9 mouse cellular contexts compared by ENCODE assay signal in genomic region chr8:81812051-81812751, GRCm38 (mm10).
DNase-seq lines count a peak whose midpoint lies in the region; ATAC-seq and TF ChIP-seq lines count a peak whose summit lies in the region.
"Had no signal": no experiment of that assay in that cellular context is flagged by ENCODE, and none has a peak within 500 bp of the region (broad histone marks: within the 10 kb centered on the region; RNA-seq: fewer than 3 reads in every experiment).

No protein-coding gene starts in this region.

- H3K27me3 ChIP-seq in heart, adult 2 months (ENCODE audit: control insufficient read depth, insufficient read depth, low read length): no peaks in the 10 kb centered on the region
- H3K27me3 ChIP-seq in heart, embryonic 11.5 days (ENCODE audit: control insufficient read depth, insufficient read depth, low read length): no peaks in the 10 kb centered on the region
- peaks cover 22% of the 10 kb centered on the region; the same call in 1 of the 2 replicates for H3K27me3 ChIP-seq in forebrain, embryonic 10.5 days (ENCODE audit: poor library complexity, severe bottlenecking)
- no peaks in the 10 kb centered on the region for H3K27me3 ChIP-seq in intestine, embryonic 15.5 days (replicated peaks)
- H3K27me3 ChIP-seq: limb, embryonic 15.5 days had no signal

- no peak for TF ChIP-seq POLR2A in heart, adult 2 months (IDR thresholded peaks at IDR 0.05; ENCODE audit: insufficient read depth, low read depth, low read length)

- no peaks in the 10 kb centered on the region for H3K79me2 ChIP-seq in heart, adult 2 months (replicated peaks; ENCODE audit: control insufficient read depth, insufficient read depth, low read length)

- peak overlapping the region; percentile 42 for H3K27ac ChIP-seq in heart, adult 2 months
- H3K27ac ChIP-seq in heart, embryonic 11.5 days (ENCODE audit: low read depth, low read length): no peak overlapping the region
- H3K27ac ChIP-seq in forebrain, embryonic 10.5 days: peak overlapping the region; percentile 25; the same call in 1 of the 2 replicates
- peak overlapping the region; percentile 52; the same call in 1 of the 2 replicates for H3K27ac ChIP-seq in intestine, embryonic 15.5 days
- H3K27ac ChIP-seq: limb, embryonic 15.5 days had no signal

- ATAC-seq in heart, embryonic 11.5 days (replicated peaks; ENCODE audit: insufficient number of reproducible peaks, low FRiP score, low TSS enrichment): no peak; the same call in 1 of the 2 replicates
- ATAC-seq in intestine, embryonic 15.5 days: peak; percentile 53; the same call in 1 of the 2 replicates

- peaks cover 2% of the 10 kb centered on the region; the same call in 1 of the 2 replicates for H3K36me3 ChIP-seq in heart, adult 2 months (ENCODE audit: control insufficient read depth, insufficient read depth, low read length)
- no peaks in the 10 kb centered on the region for H3K36me3 ChIP-seq in heart, embryonic 11.5 days (ENCODE audit: control insufficient read depth, insufficient read depth, low read length)
- H3K36me3 ChIP-seq in forebrain, embryonic 10.5 days (replicated peaks): no peaks in the 10 kb centered on the region
- H3K36me3 ChIP-seq in intestine, embryonic 15.5 days: no peaks in the 10 kb centered on the region
- H3K36me3 ChIP-seq: limb, embryonic 15.5 days had no signal

- no peak for TF ChIP-seq EP300 in heart, adult 2 months (IDR thresholded peaks at IDR 0.05; ENCODE audit: insufficient read depth, low read depth, low read length)

- H3K4me1 ChIP-seq in heart, adult 2 months (ENCODE audit: control insufficient read depth, insufficient read depth, low read length): peaks cover 3% of the 10 kb centered on the region
- no peaks in the 10 kb centered on the region; the same call in 1 of the 2 replicates for H3K4me1 ChIP-seq in heart, embryonic 11.5 days (ENCODE audit: control insufficient read depth, insufficient read depth, low read length)
- H3K4me1 ChIP-seq in forebrain, embryonic 10.5 days: peaks cover 23% of the 10 kb centered on the region
- H3K4me1 ChIP-seq in intestine, embryonic 15.5 days (replicated peaks): peaks cover 3% of the 10 kb centered on the region; the same call in 1 of the 2 replicates

- no peak overlapping the region for H3K9ac ChIP-seq in heart, adult 2 months (ENCODE audit: low read depth, low read length)
- H3K9ac ChIP-seq in heart, embryonic 11.5 days (ENCODE audit: low read depth, low read length): no peak overlapping the region
- H3K9ac ChIP-seq in intestine, embryonic 15.5 days: no peak overlapping the region
- H3K9ac ChIP-seq: limb, embryonic 15.5 days had no signal

- DNase-seq in heart, adult 2 months: peak; percentile 24 to 28
- peak; percentile 47 for DNase-seq in Muller cell, postnatal 12 days (ENCODE audit: inconsistent ontology term)
- DNase-seq in forebrain, embryonic 10.5 days (ENCODE audit: extremely low spot score, low spot score): no peak
- DNase-seq in lung, postnatal 4 days: peak; percentile 13 to 23
- no peak for DNase-seq in natural killer cell, adult 2 months (ENCODE audit: low spot score in 2 of 2)
- DNase-seq in adrenal gland, postnatal 25 days: no peak

- 36% methylated on average over 3 of the region's 3 CpGs for WGBS in heart, adult 2 months
- 28% methylated on average over 3 of the region's 3 CpGs for WGBS in heart, embryonic 11.5 days (ENCODE audit: insufficient replicate concordance)
- 19% methylated on average over 3 of the region's 3 CpGs for WGBS in forebrain, embryonic 10.5 days
- WGBS in intestine, embryonic 15.5 days: 16% methylated on average over 3 of the region's 3 CpGs

- no peaks in the 10 kb centered on the region for H3K9me3 ChIP-seq in heart, embryonic 11.5 days (replicated peaks; ENCODE audit: control insufficient read depth, low read length)
- no peaks in the 10 kb centered on the region for H3K9me3 ChIP-seq in forebrain, embryonic 10.5 days
- H3K9me3 ChIP-seq in intestine, embryonic 15.5 days: no peaks in the 10 kb centered on the region
- H3K9me3 ChIP-seq: limb, embryonic 15.5 days had no signal

- no peak overlapping the region for H3K4me2 ChIP-seq in heart, embryonic 11.5 days
- H3K4me2 ChIP-seq in intestine, embryonic 15.5 days (replicated peaks): no peak overlapping the region
- H3K4me2 ChIP-seq: limb, embryonic 15.5 days had no signal

- peak; percentile 60 for TF ChIP-seq CTCF in heart, adult 2 months (IDR thresholded peaks at IDR 0.05)

- H3K4me3 ChIP-seq in heart, adult 2 months: no peak overlapping the region
- H3K4me3 ChIP-seq in heart, embryonic 11.5 days (ENCODE audit: low read depth, low read length): no peak overlapping the region
- H3K4me3 ChIP-seq in forebrain, embryonic 10.5 days: no peak overlapping the region
- H3K4me3 ChIP-seq in intestine, embryonic 15.5 days (replicated peaks): no peak overlapping the region
- H3K4me3 ChIP-seq: limb, embryonic 15.5 days had no signal

- intact Hi-C loops in heart, adult 2 months (cut with DNase I): loop anchor here (5.0 kb wide), 2 partner anchors 215 to 465 kb away; no protein-coding TSS in a partner anchor

Comparison
In these comparisons a context has a peak if more than half of its experiments do, and no peak if none do; other contexts are left out.
1. DNase-seq: peak in heart, adult 2 months (2 of 2), Muller cell, postnatal 12 days (single experiment) and lung, postnatal 4 days (2 of 2); none in forebrain, embryonic 10.5 days (single experiment), natural killer cell, adult 2 months (0 of 2) and adrenal gland, postnatal 25 days (single experiment).